17 mouse cellular contexts compared by ENCODE assay signal in the genomic region with DNA sequence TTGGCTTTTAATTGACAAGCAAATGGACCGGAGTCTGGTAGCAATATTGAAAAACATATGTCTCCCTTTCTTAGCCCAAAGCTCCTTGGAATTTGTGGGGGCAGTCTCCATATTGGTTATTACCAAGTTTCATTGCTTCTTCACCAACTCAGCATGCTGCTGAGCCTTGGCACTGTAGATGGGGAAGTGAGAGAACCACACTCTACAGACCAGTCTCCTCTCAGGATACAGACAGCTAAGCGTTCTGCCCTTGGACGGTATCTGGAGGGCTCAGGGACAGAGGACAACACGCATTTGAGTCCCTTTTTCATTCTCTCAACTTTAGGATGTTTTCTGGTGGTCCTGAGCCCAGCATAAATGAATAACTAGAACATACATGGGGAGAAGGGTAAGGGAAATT.
"Had no signal": no experiment of that assay in that cellular context is flagged by ENCODE, and none has a peak within 500 bp of the region (broad histone marks: within the 10 kb centered on the region; RNA-seq: fewer than 3 reads in every experiment).

No protein-coding gene starts in this region.

- ATAC-seq: liver, postnatal 0 days; lung, postnatal 0 days; midbrain, embryonic 13.5 days had no signal

- DNase-seq: kidney, adult 8-10 months; kidney, postnatal 10 days; kidney, postnatal 36 days; layer of hippocampus, postnatal 36 days; left cerebral cortex, postnatal 4 days; liver, postnatal 0 days; lung, embryonic 14.5 days; thymus, postnatal 36 days had no signal

- H3K9ac ChIP-seq: kidney, embryonic 15.5 days; limb, embryonic 12.5 days; limb, embryonic 15.5 days; liver, embryonic 14.5 days; liver, postnatal 0 days; lung, embryonic 14.5 days; midbrain, embryonic 13.5 days; stomach, embryonic 15.5 days had no signal

- H3K9me3 ChIP-seq: kidney, embryonic 15.5 days; limb, embryonic 12.5 days; limb, embryonic 15.5 days; megakaryocyte, embryonic 14.5 days; midbrain, embryonic 10.5 days; midbrain, embryonic 13.5 days; stomach, embryonic 15.5 days had no signal

- H3K27ac ChIP-seq: kidney, embryonic 15.5 days; limb, embryonic 12.5 days; limb, embryonic 15.5 days; liver, embryonic 14.5 days; midbrain, embryonic 10.5 days; midbrain, embryonic 13.5 days; stomach, embryonic 15.5 days had no signal

- H3K4me3 ChIP-seq: kidney, embryonic 15.5 days; limb, embryonic 12.5 days; limb, embryonic 15.5 days; megakaryocyte, embryonic 14.5 days; midbrain, embryonic 10.5 days; midbrain, embryonic 13.5 days; stomach, embryonic 15.5 days had no signal

- H3K36me3 ChIP-seq: kidney, embryonic 15.5 days; limb, embryonic 12.5 days; limb, embryonic 15.5 days; midbrain, embryonic 10.5 days; midbrain, embryonic 13.5 days; stomach, embryonic 15.5 days had no signal

- H3K27me3 ChIP-seq: kidney, embryonic 15.5 days; limb, embryonic 12.5 days; limb, embryonic 15.5 days; megakaryocyte, embryonic 14.5 days; midbrain, embryonic 13.5 days; stomach, embryonic 15.5 days had no signal
